Mouse (Mus musculus) thymus, adult 18-20 months (tissue): Measurements from ENCODE around the gene Mmrn2.

ENCODE experiments used
- DNase-seq, 2 experiments: peaks; one replicate each; pipeline ENCODE4 v3.0.0; 2022; ENCODE audit warnings: mixed read lengths in 2 of 2

Mmrn2 gene

GRCm38 (mm10) chr14:34375415-34375904 lies at the start of gene Mmrn2:
TSS of gene Mmrn2 (plus strand) at chr14:34375465.
- no peak for DNase-seq

DNA sequence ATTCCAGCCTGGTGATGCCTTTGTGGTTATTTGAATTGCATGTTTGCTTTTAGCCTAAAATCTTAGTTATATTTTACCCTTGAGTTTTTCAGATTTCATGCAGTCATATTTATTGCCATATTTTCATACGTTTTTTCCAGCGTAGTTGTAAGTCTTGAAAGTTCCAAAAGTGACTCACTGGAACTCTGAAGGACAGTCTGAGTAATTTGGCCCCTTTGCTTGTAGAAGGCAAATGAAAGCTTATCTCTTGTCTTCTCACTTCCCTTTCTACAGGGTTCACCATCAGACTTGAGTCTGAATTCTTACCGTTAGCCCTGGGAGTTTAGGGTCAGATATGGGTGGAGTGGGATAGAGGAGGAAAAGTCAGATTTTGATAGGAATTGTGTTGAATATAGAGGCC lies 48.7 kb upstream of the Mmrn2 start:
- no peak for DNase-seq

DNA sequence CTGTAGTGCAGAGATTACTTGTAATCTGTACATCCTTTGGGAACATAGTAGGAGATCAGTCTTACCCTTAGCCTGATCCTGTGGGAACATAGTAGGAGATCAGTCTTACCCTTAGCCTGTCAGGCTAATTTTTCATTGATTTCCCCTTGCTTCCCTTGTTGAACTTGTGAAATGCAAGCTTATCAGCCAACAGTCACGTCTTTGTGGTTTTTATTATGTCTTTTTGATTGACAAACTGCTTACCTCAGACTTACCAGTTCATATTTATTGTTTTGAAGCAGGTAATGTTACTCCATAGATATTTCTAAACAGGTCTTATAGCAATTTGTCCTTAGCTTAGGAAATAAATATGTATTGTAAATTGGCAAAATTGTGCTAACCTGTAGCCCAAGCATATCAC lies 47.6 kb upstream of the Mmrn2 start:
- DNase-seq = no peak

- DNase-seq = no peak
Observed at GRCm38 (mm10) chr14:34330657-34331158, 44.6 kb upstream of the Mmrn2 start.

GRCm38 (mm10) chr14:34331886-34332285 lies 43.4 kb upstream of the Mmrn2 start:
- DNase-seq = no peak

GRCm38 (mm10) chr14:34332476-34332875 lies 42.8 kb upstream of the Mmrn2 start:
- no peak for DNase-seq

GRCm38 (mm10) chr14:34339446-34339845 lies 35.8 kb upstream of the Mmrn2 start:
- DNase-seq = no peak

DNA sequence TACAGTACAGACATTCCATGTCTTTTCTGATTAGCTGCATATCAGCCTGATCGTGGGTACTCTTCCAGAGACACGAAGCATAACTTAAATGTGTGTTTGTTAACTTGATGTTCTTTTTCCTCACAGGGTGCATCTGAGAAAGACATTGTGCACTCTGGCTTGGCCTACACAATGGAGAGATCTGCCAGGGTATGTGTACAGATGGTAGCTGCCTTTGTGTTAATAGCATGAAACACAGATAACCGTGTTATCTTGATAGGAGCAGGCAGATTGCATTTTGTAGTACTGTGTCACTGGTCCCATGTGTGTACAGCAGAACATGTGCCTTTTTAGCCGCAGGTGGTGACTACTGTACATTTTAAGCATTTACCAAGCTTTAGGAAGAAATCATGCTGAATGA lies 33.3 kb upstream of the Mmrn2 start:
- DNase-seq = no peak

GRCm38 (mm10) chr14:34343078-34343477 lies 32.2 kb upstream of the Mmrn2 start:
- DNase-seq = no peak

- DNase-seq = no peak
Observed at GRCm38 (mm10) chr14:34344361-34344760, 30.9 kb upstream of the Mmrn2 start.

- DNase-seq = no peak
Observed at GRCm38 (mm10) chr14:34345771-34346566, 29.3 kb upstream of the Mmrn2 start.

DNA sequence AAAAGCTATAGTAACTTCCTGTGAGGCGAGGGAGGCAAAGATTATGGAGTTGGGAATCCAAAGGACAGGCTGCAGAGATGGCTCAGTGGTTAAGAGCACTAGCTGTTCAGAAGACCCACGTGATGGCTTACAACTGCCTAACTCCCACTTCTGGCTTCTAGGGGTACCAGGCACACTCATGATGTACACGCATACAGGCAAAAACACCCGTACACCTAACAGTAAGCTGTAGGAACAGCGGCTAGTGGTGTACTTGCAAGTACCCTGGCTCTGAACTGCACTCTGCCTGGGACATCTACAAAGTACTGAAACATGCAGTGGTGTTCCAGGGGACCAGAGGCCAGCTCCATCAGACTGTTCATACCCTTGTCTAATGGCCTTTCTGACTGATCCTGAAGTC lies 28.2 kb upstream of the Mmrn2 start:
- DNase-seq = no peak

GRCm38 (mm10) chr14:34348301-34348700 lies 27.0 kb upstream of the Mmrn2 start:
- DNase-seq = no peak

DNA sequence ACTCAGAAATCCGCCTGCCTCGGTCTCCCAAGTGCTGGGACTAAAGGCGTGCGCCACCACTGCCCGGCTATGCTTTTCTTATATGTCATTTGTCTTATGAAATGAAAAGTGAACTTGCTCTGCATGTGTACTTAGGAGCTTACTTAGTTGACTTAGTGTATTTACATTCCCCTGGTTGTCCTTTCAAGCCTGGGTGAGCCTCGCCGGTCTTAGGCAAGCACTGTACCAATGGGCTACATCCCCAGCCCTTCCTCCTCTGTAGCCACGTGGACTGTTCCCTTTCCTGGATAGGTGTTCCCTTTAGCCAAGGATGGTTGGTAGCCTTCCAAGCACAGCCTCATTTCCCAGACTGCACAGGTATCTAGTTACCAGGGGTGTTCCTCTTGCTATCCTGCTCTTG lies 26.3 kb upstream of the Mmrn2 start:
- no peak for DNase-seq

GRCm38 (mm10) chr14:34351660-34352059 lies 23.6 kb upstream of the Mmrn2 start:
- no peak for DNase-seq

DNA sequence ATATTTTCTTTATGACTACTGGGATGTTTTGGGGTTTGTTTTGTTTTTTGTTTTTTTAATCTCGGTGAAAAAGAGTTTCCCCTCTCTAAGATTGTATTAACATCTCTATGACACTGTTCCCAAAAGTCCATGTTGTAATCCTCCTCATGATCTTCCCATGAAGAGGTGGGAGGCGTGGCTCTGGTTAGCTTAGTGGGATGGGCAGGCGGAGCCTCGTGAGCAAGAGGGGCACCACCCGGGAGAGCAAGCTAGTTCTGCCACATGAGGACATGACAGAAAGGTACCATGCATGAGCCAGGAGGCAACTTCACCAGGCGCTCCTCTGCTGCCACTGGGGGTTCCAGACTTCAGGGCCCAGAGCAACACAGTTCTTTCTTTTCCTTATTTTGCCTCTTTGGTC lies 22.7 kb upstream of the Mmrn2 start:
- no peak for DNase-seq

GRCm38 (mm10) chr14:34353326-34353725 lies 21.9 kb upstream of the Mmrn2 start:
- no peak for DNase-seq

GRCm38 (mm10) chr14:34354456-34354855 lies 20.8 kb upstream of the Mmrn2 start:
- DNase-seq = no peak

- DNase-seq = no peak
Observed at GRCm38 (mm10) chr14:34355301-34355700, 20.0 kb upstream of the Mmrn2 start, which contains the start of gene Fam25c. TSS of gene Fam25c (minus strand) at chr14:34355433.

DNA sequence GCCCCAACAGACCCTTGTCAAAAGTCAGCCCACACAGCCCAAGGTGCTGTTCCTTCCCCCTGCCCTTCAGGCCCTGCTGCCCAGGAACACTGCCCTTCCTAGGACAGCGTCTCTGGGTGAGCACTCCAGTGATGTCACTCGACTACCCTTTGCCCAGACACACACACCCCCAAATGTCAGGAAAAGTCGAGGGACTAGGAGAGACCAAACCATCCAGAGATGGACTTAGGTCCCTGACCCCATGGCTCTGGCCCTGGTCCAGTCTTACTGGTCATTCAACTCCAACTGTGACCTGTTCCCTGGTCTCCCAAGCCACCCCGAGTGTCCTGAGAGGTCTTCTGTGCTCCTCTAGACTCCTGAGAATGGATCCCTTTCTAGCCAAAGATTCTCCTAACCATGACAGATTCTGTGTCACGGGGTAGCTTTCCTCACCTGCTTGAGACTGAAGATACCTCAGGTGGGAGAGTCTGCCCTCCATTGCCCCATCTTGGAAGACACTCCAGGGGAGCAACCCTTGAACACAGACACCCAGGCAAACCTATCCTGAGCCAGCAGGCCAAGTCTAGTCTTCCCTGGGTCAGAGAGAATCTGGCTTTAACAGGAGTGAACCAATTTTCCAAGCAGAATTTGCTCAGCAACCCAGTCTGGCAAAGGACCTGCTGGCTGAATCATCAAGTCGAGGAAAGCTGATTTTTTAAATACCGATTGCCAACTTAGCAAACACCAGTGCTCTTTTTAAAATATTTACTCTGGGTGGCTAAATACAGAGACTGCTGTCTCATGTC lies 17.4 kb upstream of the Mmrn2 start:
- no peak for DNase-seq

GRCm38 (mm10) chr14:34359676-34360244 lies 15.5 kb upstream of the Mmrn2 start:
- DNase-seq = no peak

GRCm38 (mm10) chr14:34360251-34360650 lies 15.0 kb upstream of the Mmrn2 start:
- DNase-seq = no peak

DNA sequence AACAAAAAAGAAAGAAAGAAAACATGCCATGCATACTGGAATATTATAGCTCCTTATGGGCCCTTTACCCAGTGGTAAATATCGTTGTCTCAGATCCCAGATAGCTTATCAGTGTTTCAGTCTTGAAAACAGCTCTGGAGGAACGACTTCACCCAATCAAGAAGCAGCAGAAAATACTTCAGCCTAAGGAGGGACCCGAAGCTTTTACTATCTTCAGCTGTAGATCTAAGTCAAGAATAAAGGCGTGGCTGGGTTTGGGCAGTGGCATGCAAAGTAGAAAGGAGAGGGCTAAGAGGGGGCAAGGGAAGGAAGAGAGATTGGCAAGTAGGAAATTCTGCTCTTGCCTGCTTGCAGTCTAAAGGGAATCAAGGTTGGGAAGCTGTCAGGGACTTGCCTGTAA lies 13.1 kb upstream of the Mmrn2 start:
- no peak for DNase-seq
